In genomic region chr2:93682601-93683202, GRCm38 (mm10) we compare ENCODE assay signal across 13 mouse cellular contexts. TPM values are rescaled to one million over a fixed set of nuclear protein-coding genes. Genes with fewer than 3 reads are reported as not detected.
"Had no signal": no experiment of that assay in that cellular context is flagged by ENCODE, and none has a peak within 500 bp of the region (broad histone marks: within the 10 kb centered on the region; RNA-seq: fewer than 3 reads in every experiment).

No protein-coding gene starts in this region.

- ATAC-seq: midbrain, embryonic 13.5 days had no signal

- H3K27me3 ChIP-seq: midbrain, embryonic 13.5 days; neural tube, embryonic 15.5 days had no signal

- H3K9me3 ChIP-seq: limb, embryonic 13.5 days; midbrain, embryonic 13.5 days; neural tube, embryonic 15.5 days had no signal

- H3K4me1 ChIP-seq: midbrain, embryonic 13.5 days; neural tube, embryonic 15.5 days had no signal

- H3K27ac ChIP-seq: kidney, postnatal 0 days; limb, embryonic 13.5 days; midbrain, embryonic 13.5 days; neural tube, embryonic 15.5 days; stomach, postnatal 0 days had no signal

- H3K4me3 ChIP-seq: limb, embryonic 13.5 days; midbrain, embryonic 13.5 days; myocyte; neural tube, embryonic 15.5 days had no signal

- DNase-seq: kidney, adult 11 months; kidney, adult 9 months; kidney, postnatal 36 days; left cerebral cortex, postnatal 4 days; lung, adult 18-20 months; thymus, postnatal 4 days had no signal

- H3K36me3 ChIP-seq: limb, embryonic 13.5 days; midbrain, embryonic 13.5 days; neural tube, embryonic 15.5 days had no signal

- H3K9ac ChIP-seq: limb, embryonic 13.5 days; midbrain, embryonic 13.5 days; neural tube, embryonic 15.5 days had no signal

- H3K4me2 ChIP-seq: limb, embryonic 13.5 days; midbrain, embryonic 13.5 days; neural tube, embryonic 15.5 days had no signal

RNA-seq across cellular contexts. Expression of gene Alx4, which starts 40.5 kb away (rescaled TPM):
- total RNA-seq: megakaryocyte-erythroid progenitor cell, adult 5-6 weeks had no signal
- polyA plus RNA-seq: myocyte had no signal
